Mouse (Mus musculus) CH12.LX (cell line): ENCODE measurements around the gene Usp1. TPM values are rescaled to one million over a fixed set of nuclear protein-coding genes. Genes with fewer than 3 reads are reported as not detected.

Experiments used
- DNase-seq: peaks from one replicate; pipeline ENCODE4 v3.0.0-alpha.2; 2013; ENCODE audit errors: extremely low read depth
- H3K27ac ChIP-seq: 2 replicates; pipeline ENCODE4 v1.5.1; 2012; ENCODE audit warnings: low read depth, mild to moderate bottlenecking, control low read depth, moderate library complexity; ENCODE audit not compliant: insufficient read depth
- H3K27me3 ChIP-seq: replicated peaks from 2 replicates; pipeline ENCODE3; 2012; ENCODE audit warnings: inconsistent platforms
- H3K36me3 ChIP-seq, 2 experiments: replicated peaks in 1 of 2; 2 replicates each; pipeline versions ENCODE3 to v1.6.1; 2012; ENCODE audit warnings: inconsistent platforms in 1 of 2, low read length in 1 of 2, mild to moderate bottlenecking in 1 of 2, mixed read lengths in 1 of 2, moderate library complexity in 1 of 2; ENCODE audit not compliant: control insufficient read depth in 1 of 2, insufficient read depth in 1 of 2
- H3K4me1 ChIP-seq, 2 experiments: 2 replicates each; pipeline ENCODE4 v1.6.1; 2012; ENCODE audit warnings: inconsistent platforms in 1 of 2, moderate library complexity in 1 of 2; ENCODE audit not compliant: insufficient read depth in 2 of 2, control insufficient read depth in 1 of 2
- H3K4me2 ChIP-seq: 2 replicates; pipeline ENCODE4 v1.6.1; 2012; ENCODE audit warnings: low read depth, mild to moderate bottlenecking, control low read depth; ENCODE audit not compliant: poor library complexity, insufficient read depth, severe bottlenecking
- H3K4me3 ChIP-seq, 3 experiments: fragments of 150-350 bp in 1 of 3; sonication (generic) in 1 of 3; replicated peaks in 1 of 3; 2 replicates each; pipeline versions ENCODE3 to v1.5.1; 2011 to 2012; ENCODE audit warnings: low read depth in 2 of 3, low read length in 2 of 3, mild to moderate bottlenecking in 2 of 3, moderate library complexity in 2 of 3, control low read depth in 1 of 3, improper control_type of control experiment in 1 of 3, inconsistent platforms in 1 of 3, mixed read lengths in 1 of 3; ENCODE audit not compliant: poor library complexity in 1 of 3
- H3K79me2 ChIP-seq: replicated peaks from 2 replicates; pipeline ENCODE4 v1.6.1; 2012; ENCODE audit warnings: mild to moderate bottlenecking, moderate library complexity; ENCODE audit not compliant: control insufficient read depth, poor library complexity, insufficient read depth, severe bottlenecking; ENCODE audit errors: extremely low read depth
- H3K9ac ChIP-seq: 2 replicates; pipeline ENCODE4 v1.6.1; 2012; ENCODE audit warnings: low read depth, mild to moderate bottlenecking, control low read depth, moderate library complexity; ENCODE audit not compliant: insufficient read depth
- H3K9me3 ChIP-seq: replicated peaks from 2 replicates; pipeline ENCODE3; 2012; ENCODE audit warnings: low read length, inconsistent platforms, mixed read lengths
- BHLHE40 ChIP-seq: IDR thresholded peaks from 2 replicates; pipeline ENCODE4 v1.6.1; 2011; ENCODE audit warnings: mild to moderate bottlenecking, low read depth, low read length, improper control_type of control experiment
- CHD2 ChIP-seq: IDR thresholded peaks from 2 replicates; pipeline ENCODE4 v1.6.1; 2011; ENCODE audit warnings: low read length, improper control_type of control experiment
- CTCF ChIP-seq, 2 experiments: IDR thresholded peaks in 1 of 2; conservative IDR thresholded peaks in 1 of 2; 2 replicates each; pipeline ENCODE4 v1.5.1; 2011 to 2012; ENCODE audit warnings: low read depth in 2 of 2, low read length in 2 of 2, improper control_type of control experiment in 1 of 2, inconsistent platforms in 1 of 2, mild to moderate bottlenecking in 1 of 2, moderate library complexity in 1 of 2
- ELF1 ChIP-seq: IDR thresholded peaks from 2 replicates; pipeline ENCODE4 v1.6.1; 2014; ENCODE audit warnings: low read depth, mild to moderate bottlenecking, inconsistent platforms, low read length, improper control_type of control experiment
- EP300 ChIP-seq: IDR thresholded peaks from 2 replicates; pipeline ENCODE4 v1.6.1; 2011; ENCODE audit warnings: low read length, improper control_type of control experiment
- ETS1 ChIP-seq: conservative IDR thresholded peaks from 2 replicates; pipeline ENCODE4 v1.6.1; 2012; ENCODE audit warnings: low read depth, mild to moderate bottlenecking, inconsistent platforms, low read length, improper control_type of control experiment, moderate library complexity
- HCFC1 ChIP-seq: IDR thresholded peaks from 2 replicates; pipeline ENCODE4 v1.6.1; 2012; ENCODE audit warnings: low read depth, mild to moderate bottlenecking, inconsistent platforms, low read length, improper control_type of control experiment
- JUND ChIP-seq: conservative IDR thresholded peaks from 2 replicates; pipeline ENCODE4 v1.6.1; 2011; ENCODE audit warnings: low read depth, low read length, improper control_type of control experiment
- MAFK ChIP-seq: IDR thresholded peaks from 2 replicates; pipeline ENCODE4 v1.6.1; 2011; ENCODE audit warnings: low read length, improper control_type of control experiment; ENCODE audit not compliant: insufficient replicate concordance
- MAX ChIP-seq: IDR thresholded peaks from 2 replicates; pipeline ENCODE4 v1.6.1; 2011; ENCODE audit warnings: low read length, improper control_type of control experiment
- MAZ ChIP-seq: IDR thresholded peaks from 2 replicates; pipeline ENCODE4 v1.6.1; 2012; ENCODE audit warnings: low read depth, mild to moderate bottlenecking, inconsistent platforms, low read length, improper control_type of control experiment, moderate library complexity
- MXI1 ChIP-seq: IDR thresholded peaks from 2 replicates; pipeline ENCODE4 v1.6.1; 2011; ENCODE audit warnings: mild to moderate bottlenecking, low read depth, low read length, improper control_type of control experiment
- MYC ChIP-seq: IDR thresholded peaks from 2 replicates; pipeline ENCODE4 v1.6.1; 2011; ENCODE audit warnings: low read depth, mild to moderate bottlenecking, improper control_type of control experiment, low read length
- POLR2A ChIP-seq: IDR thresholded peaks from 2 replicates; pipeline ENCODE4 v1.6.1; 2011; ENCODE audit warnings: low read depth, mild to moderate bottlenecking, improper control_type of control experiment, low read length
- POLR2AphosphoS2 ChIP-seq: IDR thresholded peaks from 2 replicates; pipeline ENCODE4 v1.6.1; 2011; ENCODE audit warnings: low read depth, low read length, improper control_type of control experiment
- SIN3A ChIP-seq: IDR thresholded peaks from 2 replicates; pipeline ENCODE4 v1.6.1; 2012; ENCODE audit warnings: low read length, improper control_type of control experiment, inconsistent platforms
- TCF12 ChIP-seq: IDR thresholded peaks from 2 replicates; pipeline ENCODE4 v1.6.1; 2014; ENCODE audit warnings: low read depth, mild to moderate bottlenecking, inconsistent platforms, low read length, improper control_type of control experiment
- UBTF ChIP-seq: IDR thresholded peaks from 2 replicates; pipeline ENCODE4 v1.6.1; 2012; ENCODE audit warnings: low read depth, mild to moderate bottlenecking, inconsistent platforms, low read length, improper control_type of control experiment, moderate library complexity
- USF1 ChIP-seq: IDR thresholded peaks from 2 replicates; pipeline ENCODE4 v1.6.1; 2014; ENCODE audit warnings: low read depth, mild to moderate bottlenecking, inconsistent platforms, low read length, improper control_type of control experiment
- USF2 ChIP-seq: conservative IDR thresholded peaks from 2 replicates; pipeline ENCODE4 v1.6.1; 2011; ENCODE audit warnings: low read depth, low read length, improper control_type of control experiment
- ZKSCAN1 ChIP-seq: IDR thresholded peaks from 2 replicates; pipeline ENCODE4 v1.6.1; 2012; ENCODE audit warnings: low read depth, inconsistent platforms, low read length, improper control_type of control experiment, borderline replicate concordance
- ZMIZ1 ChIP-seq: IDR thresholded peaks from 2 replicates; pipeline ENCODE4 v1.6.1; 2012; ENCODE audit warnings: low read depth, mild to moderate bottlenecking, inconsistent platforms, low read length, improper control_type of control experiment
- ZNF384 ChIP-seq: IDR thresholded peaks from 2 replicates; pipeline ENCODE4 v1.6.1; 2012; ENCODE audit warnings: low read depth, low read length, improper control_type of control experiment, inconsistent platforms
- dilution Hi-C: fragments of 300-500 bp; cut with MboI; formaldehyde crosslinking; loops from 2 replicates; pipeline ENCODE4 v1.14.3; 2020; ENCODE audit warnings: low sequenced_read_pairs; ENCODE audit not compliant: extremely low pct_unique_long_range_greater_than_20kb, extremely low pct_ligation_motif_present
- in situ Hi-C: fragments of 300-500 bp; cut with MboI; formaldehyde crosslinking; loops from 3 replicates; pipeline ENCODE4 v1.14.3; 2019; ENCODE audit warnings: low sequenced_read_pairs, low pct_ligation_motif_present, low pct_unique_long_range_greater_than_20kb, mixed read lengths
- polyA plus RNA-seq: library from polyadenylated mRNA; unstranded; fragments of >175 nt; gene quantifications from 2 replicates; pipeline ENCODE4 v1.2.1, GENCODE M21; 2012; ENCODE audit warnings: low read depth; ENCODE audit not compliant: insufficient read length
- total RNA-seq, 2 experiments: library from RNA; depleted of rRNA; stranded (reverse); fragments of 300-350 nt in 1 of 2; fragments of >200 nt in 1 of 2; gene quantifications; 2 replicates each; pipeline ENCODE4 v1.2.3; 2012 to 2014

The Usp1 gene
- total and polyA plus RNA-seq, 3 experiments, result 40.9 to 142 (median 115) TPM

DNA sequence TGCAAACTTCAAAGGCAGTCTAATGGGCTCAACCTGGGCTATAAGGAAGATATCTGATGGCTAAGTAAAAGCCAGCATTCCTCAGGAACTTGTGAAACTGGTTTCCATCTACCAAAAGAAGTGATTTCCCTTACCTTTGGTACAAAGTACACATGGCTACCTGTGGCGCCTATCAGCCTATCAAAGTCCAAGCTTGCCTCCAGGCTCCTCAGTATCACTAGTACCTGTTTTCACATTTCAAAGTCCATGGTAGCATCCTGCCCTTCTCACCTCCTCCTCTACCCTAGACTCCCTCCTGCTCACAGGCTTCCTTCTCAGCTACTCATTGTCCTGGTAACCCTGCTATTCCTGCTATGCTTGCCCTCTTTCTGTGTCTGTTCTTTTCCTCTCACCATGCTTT is 5.4 kb upstream of the Usp1 start:
- no peak for DNase-seq
- H3K4me1 ChIP-seq, result peaks cover 0 to 4% of the 10 kb centered on the region in 2 experiments; a peak in 1 of 4 replicates

DNA sequence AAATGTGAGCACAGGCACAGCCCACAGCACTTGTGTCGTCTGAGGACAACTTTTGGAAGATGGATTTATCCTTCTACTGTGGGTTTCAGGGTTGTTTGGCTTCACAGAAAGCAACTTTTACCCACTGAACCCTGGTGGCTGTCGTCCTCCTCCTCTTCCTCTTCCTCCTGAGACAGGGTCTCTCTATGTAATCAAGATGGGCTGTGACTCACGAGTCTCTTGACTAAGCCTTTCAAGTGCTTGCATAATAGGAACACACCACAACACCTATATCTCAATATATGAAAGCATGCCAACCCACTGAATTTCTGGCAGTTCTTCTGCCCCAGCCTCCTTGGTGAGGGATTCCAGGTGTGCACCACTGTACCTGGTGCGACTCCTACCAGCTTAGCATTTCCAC is 2.7 kb upstream of the Usp1 start:
- no peak overlapping the region for H3K27ac ChIP-seq
- in situ Hi-C loops, result loop anchor here (25.0 kb wide), 1 partner anchor 534 kb away; the partner anchor contains the start of genes Patj and Tm2d1
- no peaks in the 10 kb centered on the region for H3K9me3 ChIP-seq
- no peak for DNase-seq
- H3K36me3 ChIP-seq, result no peaks in the 10 kb centered on the region
- no peak overlapping the region for H3K4me2 ChIP-seq
- peaks cover 20% of the 10 kb centered on the region for H3K79me2 ChIP-seq
- no peak overlapping the region for H3K9ac ChIP-seq
- no peak overlapping the region for H3K4me3 ChIP-seq
- peaks cover 2% of the 10 kb centered on the region for H3K27me3 ChIP-seq
- peaks cover 0 to 5% of the 10 kb centered on the region in 2 experiments; a peak in 2 of 4 replicates for H3K4me1 ChIP-seq
- TF ChIP-seq MYC, result no peak
- TF ChIP-seq ZMIZ1, result no peak
- no peak for TF ChIP-seq MXI1
- TF ChIP-seq JUND, result no peak
- TF ChIP-seq SIN3A, result no peak
- no peak for TF ChIP-seq UBTF
- TF ChIP-seq ZKSCAN1, result no peak
- no peak for TF ChIP-seq ELF1
- no peak for TF ChIP-seq CHD2
- no peak for TF ChIP-seq ZNF384
- TF ChIP-seq HCFC1, result no peak
- TF ChIP-seq POLR2AphosphoS2, result no peak
- no peak for TF ChIP-seq POLR2A
- no peak for TF ChIP-seq ETS1
- TF ChIP-seq BHLHE40, result no peak
- no peak for TF ChIP-seq CTCF (conservative IDR thresholded peaks at IDR 0.05 in 1 of 2, IDR thresholded peaks at IDR 0.05 in 1 of 2; ENCODE audit: low read depth in 2 of 2, low read length in 2 of 2)
- no peak for TF ChIP-seq EP300
- no peak for TF ChIP-seq USF2
- TF ChIP-seq, all 38 proteins: peak for 0
- dilution Hi-C loops, result no loop called here

More for the DNA sequence above, 5.4 kb upstream of the Usp1 start:
- no peaks in the 10 kb centered on the region for H3K9me3 ChIP-seq
- H3K4me3 ChIP-seq, result no peak overlapping the region
- dilution Hi-C loops (no loop called here), in situ Hi-C loops (loop anchor here (25.0 kb wide), 1 partner anchor 531 kb away; the partner anchor contains the start of genes Patj and Tm2d1)
- H3K27ac ChIP-seq, result no peak overlapping the region
- H3K27me3 ChIP-seq, result peaks cover 11% of the 10 kb centered on the region
- no peaks in the 10 kb centered on the region for H3K36me3 ChIP-seq
- no peaks in the 10 kb centered on the region for H3K79me2 ChIP-seq
- no peak overlapping the region for H3K9ac ChIP-seq
- no peak for TF ChIP-seq USF2
- no peak for TF ChIP-seq USF1
- TF ChIP-seq TCF12, result no peak
- TF ChIP-seq ZMIZ1, result no peak
- no peak for TF ChIP-seq MAFK
- TF ChIP-seq MAX, result no peak
- no peak for TF ChIP-seq MAZ
- TF ChIP-seq, all 38 proteins: peak for 0
- no peak overlapping the region for H3K4me2 ChIP-seq
